Mouse (Mus musculus) mouse trophoblast stem cell (cell line): ENCODE data around the gene Sart3.

ENCODE experiments used
- in situ Hi-C, 2 experiments: fragments of 300-500 bp; cut with MseI, MboI; formaldehyde crosslinking; loops; 2 replicates in 1 of 2; 3 replicates in 1 of 2; pipeline ENCODE4 v1.15.1; 2025

The Sart3 gene

GRCm38 (mm10) chr5:113728691-113729090 is 43.6 kb downstream of the Sart3 start:
- in situ Hi-C loops = loop anchor here (5.0 to 10.0 kb wide), 2 partner anchors 144 to 361 kb away; no protein-coding TSS in a partner anchor

DNA sequence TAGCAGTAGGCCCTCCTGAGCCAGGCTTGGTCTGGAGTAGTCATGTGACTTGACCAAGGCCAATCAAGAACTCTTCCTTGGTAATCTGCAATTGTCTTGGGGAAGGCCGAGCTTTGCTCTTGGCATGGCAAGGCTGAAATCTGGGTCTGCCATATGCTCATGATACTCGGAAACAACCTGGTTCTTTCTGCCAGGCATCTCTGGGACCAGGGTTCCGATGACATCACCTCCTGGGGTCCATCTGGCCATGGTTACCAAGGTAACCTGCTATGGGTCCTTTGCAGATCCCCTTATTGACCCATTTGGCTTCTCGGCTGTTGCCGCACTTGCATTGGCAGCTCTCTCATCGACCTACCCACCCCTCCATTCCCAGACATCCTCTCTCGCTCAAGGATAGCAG is 44.3 kb downstream of the Sart3 start:
- in situ Hi-C loops = loop anchor here (5.0 to 10.0 kb wide), 2 partner anchors 143 to 361 kb away; no protein-coding TSS in a partner anchor

- in situ Hi-C loops = loop anchor here (5.0 to 10.0 kb wide), 2 partner anchors 142 to 360 kb away; no protein-coding TSS in a partner anchor
Measured at GRCm38 (mm10) chr5:113727238-113727637, 45.1 kb downstream of the Sart3 start.

DNA sequence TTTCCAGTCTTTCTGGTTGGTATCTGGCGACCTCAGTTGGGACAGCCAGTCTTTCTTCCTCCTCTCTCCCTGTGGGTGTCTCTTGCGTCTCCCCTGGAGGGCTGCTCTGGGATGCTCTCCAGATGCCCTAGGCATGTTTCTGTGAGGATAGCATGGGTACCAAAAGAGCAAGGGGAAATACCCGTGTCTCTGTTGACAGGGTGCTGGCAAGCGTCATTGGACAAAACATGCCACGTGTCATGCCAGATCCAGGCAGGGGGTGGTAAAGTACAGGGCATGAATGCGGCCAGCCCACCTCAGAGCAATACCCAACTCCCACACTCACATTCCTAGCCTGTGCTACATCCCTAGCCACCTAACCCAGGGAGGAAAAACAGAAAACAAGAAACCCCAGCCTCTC is 45.7 kb downstream of the Sart3 start:
- in situ Hi-C loops = loop anchor here (5.0 to 10.0 kb wide), 2 partner anchors 142 to 359 kb away; no protein-coding TSS in a partner anchor

- in situ Hi-C loops = loop anchor here (5.0 to 10.0 kb wide), 2 partner anchors 141 to 358 kb away; no protein-coding TSS in a partner anchor
Measured at GRCm38 (mm10) chr5:113725417-113725816, 46.9 kb downstream of the Sart3 start.

GRCm38 (mm10) chr5:113724446-113724845 is 47.9 kb downstream of the Sart3 start, which contains the start of gene 1700069L16Rik:
TSS of gene 1700069L16Rik (minus strand) at chr5:113724772.
- in situ Hi-C loops = loop anchor here (5.0 to 10.0 kb wide), 3 partner anchors 137 to 252 kb away; no protein-coding TSS in a partner anchor

GRCm38 (mm10) chr5:113723567-113724237 is 48.6 kb downstream of the Sart3 start:
- in situ Hi-C loops = loop anchor here (5.0 to 10.0 kb wide), 3 partner anchors 136 to 251 kb away; no protein-coding TSS in a partner anchor

- in situ Hi-C loops = loop anchor here (5.0 to 10.0 kb wide), 3 partner anchors 135 to 250 kb away; no protein-coding TSS in a partner anchor
Measured at GRCm38 (mm10) chr5:113722224-113723013, 49.9 kb downstream of the Sart3 start.

GRCm38 (mm10) chr5:113719221-113719661 is 53.1 kb downstream of the Sart3 start:
- in situ Hi-C loops = loop anchor here in 1 of 2 experiments (5.0 kb wide), 1 partner anchor 247 kb away; no protein-coding TSS in a partner anchor

DNA sequence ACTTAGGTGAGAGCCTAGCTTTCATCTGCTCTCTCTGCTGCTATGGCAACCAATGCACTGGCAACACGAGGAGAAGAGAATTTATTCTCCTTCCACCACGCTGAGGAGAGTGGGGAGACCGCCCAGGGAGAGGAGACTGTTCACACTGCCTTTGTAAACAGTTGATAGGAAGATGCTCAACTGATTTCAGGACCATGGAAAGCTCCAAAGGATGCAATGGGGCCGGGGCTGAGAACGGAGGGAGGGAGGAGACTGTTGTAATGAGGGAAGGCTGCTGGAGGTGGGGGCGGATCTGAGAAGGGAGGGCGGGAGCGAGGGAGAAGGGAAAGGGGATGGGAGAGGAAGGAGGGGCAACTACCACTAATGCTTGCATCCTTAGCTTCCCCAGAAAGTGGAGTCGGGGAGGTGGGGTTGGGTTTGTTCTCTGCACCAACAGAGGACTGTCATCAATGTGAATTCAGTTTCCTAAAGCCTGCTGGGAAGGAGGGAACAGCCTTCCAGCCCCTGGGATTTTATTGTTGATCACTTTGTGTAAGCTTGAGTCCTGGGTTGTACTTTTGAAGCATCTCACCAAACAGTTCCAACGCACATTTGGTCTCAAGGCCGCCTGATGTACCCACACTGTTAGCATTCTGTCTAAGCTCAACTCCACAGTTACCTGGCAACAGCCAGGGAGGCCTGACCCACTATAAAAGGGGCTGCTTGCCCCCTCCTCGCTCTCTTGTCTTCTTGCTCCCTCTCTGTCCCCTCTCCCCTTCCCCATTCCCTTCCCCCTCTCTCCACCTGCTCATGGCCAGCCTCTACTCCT is 55.5 kb downstream of the Sart3 start:
- in situ Hi-C loops = loop anchor here in 1 of 2 experiments (5.0 kb wide), 1 partner anchor 244 kb away; no protein-coding TSS in a partner anchor

GRCm38 (mm10) chr5:113712861-113713260 is 59.4 kb downstream of the Sart3 start:
- in situ Hi-C loops = no loop called here

DNA sequence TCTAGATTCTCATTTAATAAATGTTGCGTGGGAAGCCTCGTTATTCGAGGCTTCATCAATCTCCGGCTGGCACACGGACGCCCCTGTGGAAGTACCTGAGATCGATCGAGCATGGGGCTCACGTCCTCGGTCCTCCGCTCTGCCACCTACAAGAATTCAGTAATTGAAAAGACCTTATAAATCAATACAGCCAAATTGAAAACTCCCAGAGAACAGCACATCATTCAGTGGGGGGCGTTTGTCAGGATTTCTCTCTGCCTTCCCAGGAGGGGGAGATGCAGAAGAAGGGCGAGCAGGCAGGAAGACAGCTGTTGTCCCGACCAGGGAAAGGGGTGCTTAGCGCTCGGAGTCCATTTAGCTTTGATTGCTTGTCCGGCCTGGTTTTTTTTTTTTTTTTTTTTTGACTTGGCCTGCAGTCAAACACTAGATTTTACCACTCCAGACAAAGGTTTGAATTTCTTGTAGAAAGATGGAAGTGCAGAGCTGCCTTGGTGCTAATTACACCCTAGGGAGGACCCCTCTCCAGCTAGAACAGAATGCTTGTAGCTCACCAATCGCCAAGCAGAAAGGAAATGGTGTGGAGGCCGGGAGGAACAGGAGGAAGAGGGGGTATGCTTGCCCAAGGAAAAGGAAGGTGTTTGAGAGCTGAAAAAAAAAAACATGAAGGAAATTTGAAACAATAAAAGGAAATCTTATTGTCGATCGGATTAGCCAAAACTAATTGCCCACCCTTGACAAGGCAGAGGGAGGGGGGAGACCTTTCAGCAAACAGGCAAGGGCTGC is 68.3 kb downstream of the Sart3 start:
- in situ Hi-C loops = no loop called here

GRCm38 (mm10) chr5:113700388-113701023 is 71.8 kb downstream of the Sart3 start:
- in situ Hi-C loops = no loop called here

DNA sequence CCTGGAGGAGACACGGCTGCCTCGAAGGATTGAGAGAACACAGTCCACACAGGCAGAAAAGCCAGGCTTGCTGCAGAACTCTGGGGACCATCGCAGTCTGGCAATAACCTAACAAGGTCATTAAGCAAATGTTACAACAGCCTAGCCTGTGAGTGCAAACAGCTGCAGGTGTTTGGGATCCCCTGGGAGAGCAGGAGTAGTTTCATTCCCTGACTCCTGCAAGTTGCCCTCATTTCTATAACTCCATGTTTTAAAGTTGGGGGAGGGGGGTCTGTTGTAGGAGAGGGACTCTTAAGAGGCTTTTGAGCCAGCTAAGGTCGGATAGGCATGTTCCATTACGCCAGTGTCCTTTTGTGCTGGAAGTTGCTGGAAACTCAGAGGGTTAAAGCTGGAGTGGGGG is 77.9 kb downstream of the Sart3 start:
- in situ Hi-C loops = no loop called here

- in situ Hi-C loops = no loop called here
Measured at GRCm38 (mm10) chr5:113694000-113694399, 78.3 kb downstream of the Sart3 start.

DNA sequence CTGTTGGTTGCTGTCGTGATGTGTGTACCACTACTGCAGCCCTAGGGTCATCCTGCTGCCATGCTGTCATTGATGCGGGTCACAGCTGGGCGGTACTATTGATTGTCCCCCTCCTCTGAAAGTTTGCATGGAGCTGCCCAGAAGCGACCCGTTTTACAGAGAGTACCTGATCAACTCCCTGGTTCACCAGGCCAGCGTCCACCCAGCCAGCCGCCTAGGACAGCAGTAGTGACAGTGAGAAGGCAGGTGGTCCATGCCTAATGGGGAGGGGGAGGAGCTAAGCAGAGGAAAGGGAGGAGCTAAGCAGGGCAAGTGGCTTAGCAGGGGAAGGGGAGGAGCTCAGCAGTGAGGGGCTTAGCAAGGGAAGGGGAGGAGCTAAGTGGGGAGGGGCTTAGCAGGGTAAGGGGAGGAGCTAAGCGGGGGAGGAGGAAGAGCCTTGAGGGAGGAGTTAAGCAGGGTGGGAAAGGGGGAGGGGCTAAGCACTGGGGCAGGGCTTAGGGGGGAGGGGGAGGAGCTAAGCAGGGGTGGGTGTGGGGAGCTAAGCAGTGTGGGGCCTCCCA is 79.0 kb downstream of the Sart3 start:
- in situ Hi-C loops = no loop called here
